Mouse (Mus musculus): ENCODE data around the gene Rnase4.

- TF ChIP-seq CTCF (IDR thresholded peaks at IDR 0.05) (no peak), EP300 (IDR thresholded peaks at IDR 0.05) (no peak)
Observed at GRCm38 (mm10) chr14:51074335-51074734, 16.5 kb upstream of the Rnase4 start, which contains the start of gene Olfr750.
